Mouse (Mus musculus): ENCODE results near the gene Slc26a3.
"Not testable (repeated sequence)": the region's sequence is repeated elsewhere in the genome, so short reads cannot be mapped to it uniquely, and the experiment has no call there.

Gene Slc26a3

GRCm38 (mm10) chr12:31421901-31422574, 31.4 kb downstream of the Slc26a3 start:
- DNase-seq: no peak

GRCm38 (mm10) chr12:31437791-31438190, 47.1 kb downstream of the Slc26a3 start:
- DNase-seq: no peak

- DNase-seq: no peak
These were observed 48.9 kb downstream of the Slc26a3 start for GRCm38 (mm10) chr12:31439612-31440011.

GRCm38 (mm10) chr12:31444131-31444546, 53.5 kb downstream of the Slc26a3 start:
- DNase-seq: peak; percentile 6 to 23

GRCm38 (mm10) chr12:31444827-31445226, 54.2 kb downstream of the Slc26a3 start:
- DNase-seq: peak; percentile 46 to 49

- no peak for DNase-seq
These were observed 58.7 kb downstream of the Slc26a3 start for GRCm38 (mm10) chr12:31449341-31449740.

- DNase-seq: no peak
These were observed 65.6 kb downstream of the Slc26a3 start for GRCm38 (mm10) chr12:31456271-31456670.

- no peak for DNase-seq
These were observed 67.8 kb downstream of the Slc26a3 start for GRCm38 (mm10) chr12:31458474-31458873.

GRCm38 (mm10) chr12:31460270-31460669, 69.6 kb downstream of the Slc26a3 start:
- peak in 1 of 2 experiments; percentile 12 for DNase-seq

- DNase-seq: no peak
These were observed 70.7 kb downstream of the Slc26a3 start for GRCm38 (mm10) chr12:31461371-31461770.

- no peak for DNase-seq
These were observed 71.9 kb downstream of the Slc26a3 start for GRCm38 (mm10) chr12:31462615-31463014.

- not testable (repeated sequence) for DNase-seq
These were observed 87.5 kb downstream of the Slc26a3 start for GRCm38 (mm10) chr12:31478182-31478581.

GRCm38 (mm10) chr12:31486431-31486830, 95.8 kb downstream of the Slc26a3 start:
- peak; percentile 24 for DNase-seq

GRCm38 (mm10) chr12:31498936-31499313, 108.3 kb downstream of the Slc26a3 start:
- DNase-seq: no peak

- peak; percentile 95 to 96 for DNase-seq
These were observed 108.9 kb downstream of the Slc26a3 start, which contains the start of gene Cbll1 for GRCm38 (mm10) chr12:31499314-31500131. Cbll1 (minus strand) TSS chr12:31499616.

GRCm38 (mm10) chr12:31500196-31500595, 109.5 kb downstream of the Slc26a3 start:
- DNase-seq: no peak

- DNase-seq: no peak
These were observed 110.6 kb downstream of the Slc26a3 start for GRCm38 (mm10) chr12:31501266-31501665.

GRCm38 (mm10) chr12:31503211-31503610, 112.5 kb downstream of the Slc26a3 start:
- DNase-seq: no peak

GRCm38 (mm10) chr12:31507718-31508364, 117.2 kb downstream of the Slc26a3 start:
- DNase-seq: no peak

GRCm38 (mm10) chr12:31508496-31508895, 117.8 kb downstream of the Slc26a3 start:
- DNase-seq: no peak

GRCm38 (mm10) chr12:31511218-31511617, 120.5 kb downstream of the Slc26a3 start:
- DNase-seq: no peak

GRCm38 (mm10) chr12:31512634-31513411, 122.2 kb downstream of the Slc26a3 start:
- no peak for DNase-seq

All from lung, postnatal 4 days (tissue).